Comparison of ENCODE assay signal across 8 mouse cellular contexts in genomic region chrX:8131393-8131792, GRCm38 (mm10). TPM values are rescaled to one million over a fixed set of nuclear protein-coding genes. Genes with fewer than 3 reads are reported as not detected.
DNase-seq lines count a peak whose midpoint lies in the region; ATAC-seq and TF ChIP-seq lines count a peak whose summit lies in the region.

No protein-coding gene starts in this region.

- H3K36me3 ChIP-seq in embryonic facial prominence, embryonic 14.5 days (ENCODE audit: control insufficient read depth, insufficient read depth, low read length), result peaks cover 10% of the 10 kb centered on the region; the same call in 1 of the 2 replicates
- no peaks in the 10 kb centered on the region for H3K36me3 ChIP-seq in hindbrain, postnatal 0 days (ENCODE audit: insufficient read depth, low read length)
- no peaks in the 10 kb centered on the region for H3K36me3 ChIP-seq in myocyte (ENCODE audit: control insufficient read depth, insufficient read depth)

- no peaks in the 10 kb centered on the region for H3K27me3 ChIP-seq in embryonic facial prominence, embryonic 14.5 days (replicated peaks; ENCODE audit: control insufficient read depth, insufficient read depth, low read length)
- H3K27me3 ChIP-seq in hindbrain, postnatal 0 days (ENCODE audit: insufficient read depth, low read length), result no peaks in the 10 kb centered on the region
- H3K27me3 ChIP-seq in myocyte (ENCODE audit: control insufficient read depth, insufficient read depth, insufficient read length), result no peaks in the 10 kb centered on the region

- DNase-seq in layer of hippocampus, adult 2 months (ENCODE audit: low spot score in 2 of 2), result no peak
- DNase-seq in layer of hippocampus, adult 11-12 months (ENCODE audit: low spot score), result no peak
- no peak for DNase-seq in embryonic facial prominence, embryonic 14.5 days (ENCODE audit: low spot score)
- DNase-seq in hindbrain, postnatal 0 days (ENCODE audit: low spot score), result no peak
- no peak for DNase-seq in layer of hippocampus, adult 9-11 months
- DNase-seq in Muller cell, postnatal 12 days (ENCODE audit: inconsistent ontology term), result no peak
- DNase-seq in cerebellum, adult 8-10 months, result no peak

- H3K9ac ChIP-seq in embryonic facial prominence, embryonic 14.5 days (ENCODE audit: low read depth, low read length), result no peak overlapping the region
- H3K9ac ChIP-seq in hindbrain, postnatal 0 days (replicated peaks; ENCODE audit: low read length), result no peak overlapping the region

- TF ChIP-seq CTCF in layer of hippocampus, adult 2 months (conservative IDR thresholded peaks at IDR 0.05), result no peak
- TF ChIP-seq CTCF in hindbrain, postnatal 0 days (IDR thresholded peaks at IDR 0.05; ENCODE audit: low read depth), result no peak

- H3K9me3 ChIP-seq in embryonic facial prominence, embryonic 14.5 days (ENCODE audit: control insufficient read depth, low read length), result no peaks in the 10 kb centered on the region
- H3K9me3 ChIP-seq in hindbrain, postnatal 0 days (ENCODE audit: low read length), result no peaks in the 10 kb centered on the region

- H3K27ac ChIP-seq in layer of hippocampus, adult 2 months, result peak overlapping the region; percentile 98; the same call in 1 of the 2 replicates
- H3K27ac ChIP-seq in embryonic facial prominence, embryonic 14.5 days (replicated peaks; ENCODE audit: low read depth, low read length), result no peak overlapping the region
- 0 out of 2 replicates have a peak overlapping the region, but pooled peaks have one; percentile 94 for H3K27ac ChIP-seq in hindbrain, postnatal 0 days

- H3ac ChIP-seq in myocyte (ENCODE audit: control insufficient read depth, insufficient read length), result no peak overlapping the region

- H3K4me3 ChIP-seq in layer of hippocampus, adult 2 months, result peak overlapping the region; percentile 61
- peak overlapping the region; percentile 56 for H3K4me3 ChIP-seq in embryonic facial prominence, embryonic 14.5 days (ENCODE audit: low read depth, low read length)
- H3K4me3 ChIP-seq in hindbrain, postnatal 0 days (ENCODE audit: low read length), result peak overlapping the region; percentile 51
- H3K4me3 ChIP-seq in myocyte, result peak overlapping the region; percentile 48

- WGBS in embryonic facial prominence, embryonic 14.5 days, result 91% methylated on average over 17 of the region's 17 CpGs
- 90% methylated on average over 17 of the region's 17 CpGs for WGBS in hindbrain, postnatal 0 days

- TF ChIP-seq POLR2A in myocyte (IDR thresholded peaks at IDR 0.05; ENCODE audit: insufficient read length, low read depth), result no peak

- peaks cover 9% of the 10 kb centered on the region for H3K79me2 ChIP-seq in myocyte (ENCODE audit: control insufficient read depth, insufficient read depth)

- ATAC-seq in embryonic facial prominence, embryonic 14.5 days (ENCODE audit: low read depth), result no peak
- no peak for ATAC-seq in hindbrain, postnatal 0 days

- no peaks in the 10 kb centered on the region for H3K4me1 ChIP-seq in embryonic facial prominence, embryonic 14.5 days (ENCODE audit: control insufficient read depth, insufficient read depth, low read length)
- no peaks in the 10 kb centered on the region for H3K4me1 ChIP-seq in hindbrain, postnatal 0 days (ENCODE audit: insufficient read depth, low read length)

- H3K4me2 ChIP-seq in embryonic facial prominence, embryonic 14.5 days (ENCODE audit: low read depth, low read length), result peak overlapping the region; percentile 57
- H3K4me2 ChIP-seq in hindbrain, postnatal 0 days (ENCODE audit: low read depth, low read length), result peak overlapping the region; percentile 55
- H3K4me2 ChIP-seq in myocyte (ENCODE audit: low read depth), result peak overlapping the region; percentile 85

TF ChIP-seq in myocyte, 11 proteins besides CTCF, POLR2A, EP300 and RAD21:
- TF ChIP-seq MYOG (IDR thresholded peaks at IDR 0.05; ENCODE audit: control insufficient read depth in 1 of 3, insufficient read depth in 1 of 3, insufficient read length in 2 of 3, low read depth in 2 of 3) (no peak), REST (IDR thresholded peaks at IDR 0.05; ENCODE audit: insufficient read depth, insufficient read length) (no peak), E2F4 (IDR thresholded peaks at IDR 0.05; ENCODE audit: insufficient read depth) (no peak), CEBPB (IDR thresholded peaks at IDR 0.05; ENCODE audit: insufficient read depth, poor library complexity, severe bottlenecking) (no peak), TCF3 (IDR thresholded peaks at IDR 0.05; ENCODE audit: insufficient read length, low read depth) (no peak), MAX (IDR thresholded peaks at IDR 0.05; ENCODE audit: low read depth) (no peak), USF1 (IDR thresholded peaks at IDR 0.05; ENCODE audit: low read depth) (no peak), POLR2AphosphoS2 (IDR thresholded peaks at IDR 0.05; ENCODE audit: insufficient read length, low read depth) (no peak), SRF (IDR thresholded peaks at IDR 0.05; ENCODE audit: control insufficient read depth, insufficient read length, low read depth) (no peak), MYOD1 (IDR thresholded peaks at IDR 0.05; ENCODE audit: control insufficient read depth in 1 of 3, insufficient read length in 2 of 3, low read depth in 2 of 3) (no peak), TCF12 (IDR thresholded peaks at IDR 0.05; ENCODE audit: insufficient read depth, poor library complexity, severe bottlenecking) (no peak)
TF ChIP-seq in myocyte: peak in this region for 0.

RNA-seq across cellular contexts. Expression of gene Wdr13, which starts 1.3 kb away (rescaled TPM):
- 100 to 1,000 TPM; 208 to 235 TPM for total RNA-seq in layer of hippocampus, adult 2 months (2021)
- 19.3 and 21.8 TPM in 2 replicates for polyA plus RNA-seq in embryonic facial prominence, embryonic 14.5 days (2014; fragmentation: Nextera tagmentation; extraction: Ambion mirVana)
- total RNA-seq in hindbrain, postnatal 0 days (2014; rRNA removed), result 377 and 393 TPM in 2 replicates
- polyA plus RNA-seq in hindbrain, postnatal 0 days (2015; fragmentation: Nextera tagmentation; extraction: Ambion mirVana), result 53.9 and 55.1 TPM in 2 replicates
- 16.1 TPM for polyA plus RNA-seq in myocyte (2012; fragmentation: generic; extraction: Trizol)

RNA-seq across cellular contexts. Expression of gene Rbm3, which starts 14.3 kb away (rescaled TPM):
- 100 to 1,000 TPM; 111 to 133 TPM for total RNA-seq in layer of hippocampus, adult 2 months (2021)
- polyA plus RNA-seq in embryonic facial prominence, embryonic 14.5 days (2014; fragmentation: Nextera tagmentation; extraction: Ambion mirVana), result 420 and 489 TPM in 2 replicates
- total RNA-seq in hindbrain, postnatal 0 days (2014; rRNA removed), result 318 and 321 TPM in 2 replicates
- 496 and 521 TPM in 2 replicates for polyA plus RNA-seq in hindbrain, postnatal 0 days (2015; fragmentation: Nextera tagmentation; extraction: Ambion mirVana)
- 236 TPM for polyA plus RNA-seq in myocyte (2012; fragmentation: generic; extraction: Trizol)

RNA-seq across cellular contexts. Expression of gene Was, which starts 41.1 kb away (rescaled TPM):
- 1 to 10 TPM in 1 of 2 experiments, under 1 TPM in 1; 0.98 to 2.0 TPM for total RNA-seq in layer of hippocampus, adult 2 months (2021)
- 0.97 and 1.0 TPM in 2 replicates for polyA plus RNA-seq in embryonic facial prominence, embryonic 14.5 days (2014; fragmentation: Nextera tagmentation; extraction: Ambion mirVana)
- 0.11 and 0.99 TPM in 2 replicates for total RNA-seq in hindbrain, postnatal 0 days (2014; rRNA removed)
- 0.11 and 0.16 TPM in 2 replicates for polyA plus RNA-seq in hindbrain, postnatal 0 days (2015; fragmentation: Nextera tagmentation; extraction: Ambion mirVana)
- polyA plus RNA-seq in myocyte (2012; fragmentation: generic; extraction: Trizol), result 0.19 TPM

RNA-seq across cellular contexts. Expression of gene Tbc1d25, which starts 44.6 kb away (rescaled TPM):
- 10 to 100 TPM; 13.5 to 13.6 TPM for total RNA-seq in layer of hippocampus, adult 2 months (2021)
- 13.0 and 13.3 TPM in 2 replicates for polyA plus RNA-seq in embryonic facial prominence, embryonic 14.5 days (2014; fragmentation: Nextera tagmentation; extraction: Ambion mirVana)
- 19.9 and 24.6 TPM in 2 replicates for total RNA-seq in hindbrain, postnatal 0 days (2014; rRNA removed)
- polyA plus RNA-seq in hindbrain, postnatal 0 days (2015; fragmentation: Nextera tagmentation; extraction: Ambion mirVana), result 15.8 and 17.4 TPM in 2 replicates
- 12.5 TPM for polyA plus RNA-seq in myocyte (2012; fragmentation: generic; extraction: Trizol)

RNA-seq across cellular contexts. Expression of gene Suv39h1, which starts 56.8 kb away (rescaled TPM):
- total RNA-seq in layer of hippocampus, adult 2 months (2021), result 10 to 100 TPM; 20.2 to 20.3 TPM
- polyA plus RNA-seq in embryonic facial prominence, embryonic 14.5 days (2014; fragmentation: Nextera tagmentation; extraction: Ambion mirVana), result 42.5 and 47.6 TPM in 2 replicates
- total RNA-seq in hindbrain, postnatal 0 days (2014; rRNA removed), result 32.3 and 43.9 TPM in 2 replicates
- polyA plus RNA-seq in hindbrain, postnatal 0 days (2015; fragmentation: Nextera tagmentation; extraction: Ambion mirVana), result 34.1 and 35.2 TPM in 2 replicates
- 16.0 TPM for polyA plus RNA-seq in myocyte (2012; fragmentation: generic; extraction: Trizol)
